Mouse (Mus musculus) lung, adult 2 months (tissue): ENCODE results near the gene Gimap1.

Source experiments
- CTCF ChIP-seq: fragments of 200-500 bp; IDR thresholded peaks from 2 replicates; pipeline ENCODE4 v1.5.1; 2011; ENCODE audit warnings: mild to moderate bottlenecking, low read length, control low read depth; ENCODE audit not compliant: insufficient read depth
- POLR2A ChIP-seq: fragments of 200-500 bp; IDR thresholded peaks from 2 replicates; pipeline ENCODE4 v1.6.1; 2011; ENCODE audit warnings: low read depth, mild to moderate bottlenecking, control low read depth, low read length, borderline replicate concordance; ENCODE audit errors: extremely low read depth

DNA sequence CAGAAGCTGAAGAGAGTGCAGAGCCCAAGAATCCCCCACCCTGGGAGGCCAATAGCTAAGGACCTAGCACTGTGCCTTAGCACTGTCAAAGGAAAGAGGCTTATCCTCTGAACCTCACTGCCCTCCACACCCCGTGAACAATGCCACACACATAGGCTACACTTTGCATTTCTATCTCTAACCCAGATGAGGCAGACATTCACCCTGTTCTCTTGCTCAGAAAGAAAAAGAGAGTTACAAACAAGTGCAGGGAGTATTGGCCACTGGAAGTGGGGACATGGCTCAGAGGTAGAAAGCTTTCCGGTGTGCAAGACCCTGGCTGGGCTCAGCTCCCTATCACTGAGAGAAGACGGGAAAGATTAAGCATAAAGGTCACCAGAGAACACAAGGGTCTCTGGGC is 32.7 kb upstream of the Gimap1 start:
- TF ChIP-seq CTCF (no peak), POLR2A (no peak)
